In the genomic region with DNA sequence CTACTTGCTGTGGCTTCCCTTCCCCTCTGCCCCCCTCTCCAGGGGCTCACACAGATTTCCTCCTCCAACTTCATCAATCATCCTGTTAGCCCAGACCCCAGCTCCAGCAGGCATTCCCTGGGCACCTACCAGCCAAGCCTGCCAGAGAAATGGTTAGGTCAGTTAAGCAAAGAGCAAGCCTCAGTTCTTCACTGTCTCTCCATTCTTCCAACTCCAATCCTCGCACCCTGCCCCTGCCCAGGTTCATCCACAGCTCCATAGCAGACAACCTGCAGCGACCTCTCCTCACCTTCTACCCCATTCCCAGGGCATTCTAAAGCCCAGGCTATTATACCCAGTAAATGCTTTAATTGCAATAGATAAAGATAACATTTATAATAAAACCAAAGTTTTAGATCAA, we compare ENCODE assay signal across 35 mouse cellular contexts.
"Had no signal": no experiment of that assay in that cellular context is flagged by ENCODE, and none has a peak within 500 bp of the region (broad histone marks: within the 10 kb centered on the region; RNA-seq: fewer than 3 reads in every experiment).

No protein-coding gene starts in this region.

- ATAC-seq: hindbrain, embryonic 16.5 days; hindbrain, postnatal 0 days; inflammation-experienced regulatory T-cells, adult 6 months; intestine, embryonic 15.5 days; intestine, embryonic 16.5 days; intestine, postnatal 0 days had no signal

- H3K36me3 ChIP-seq: heart, embryonic 12.5 days; heart, embryonic 13.5 days; heart, embryonic 15.5 days; hindbrain, embryonic 10.5 days; hindbrain, embryonic 12.5 days; hindbrain, embryonic 13.5 days; hindbrain, embryonic 15.5 days; intestine, embryonic 15.5 days; kidney, embryonic 15.5 days had no signal

- H3K9me3 ChIP-seq: heart, embryonic 15.5 days; hindbrain, embryonic 10.5 days; hindbrain, embryonic 13.5 days; hindbrain, embryonic 15.5 days; intestine, embryonic 15.5 days; kidney, embryonic 15.5 days had no signal

- H3K27ac ChIP-seq: heart, embryonic 13.5 days; heart, embryonic 15.5 days; hindbrain, embryonic 10.5 days; hindbrain, embryonic 12.5 days; hindbrain, embryonic 13.5 days; hindbrain, embryonic 14.5 days; hindbrain, embryonic 15.5 days; hindbrain, postnatal 0 days; intestine, embryonic 15.5 days; kidney, embryonic 15.5 days; kidney, postnatal 0 days; layer of hippocampus, adult 2 months; left cerebral cortex, adult 2 months had no signal

- DNase-seq: heart, postnatal 10 days; heart, postnatal 14 days; heart, postnatal 36 days; heart, postnatal 4 days; kidney, adult 11 months; kidney, adult 18-20 months; kidney, adult 2 months; kidney, adult 8-10 months; kidney, adult 9 months; kidney, postnatal 10 days; kidney, postnatal 14 days; kidney, postnatal 25 days; kidney, postnatal 36 days; kidney, postnatal 4 days; layer of hippocampus, adult 9-11 months; layer of hippocampus, postnatal 36 days had no signal

- H3K4me2 ChIP-seq: heart, embryonic 11.5 days; heart, embryonic 12.5 days; heart, embryonic 13.5 days; heart, embryonic 15.5 days; hindbrain, embryonic 12.5 days; hindbrain, embryonic 13.5 days; hindbrain, embryonic 14.5 days; hindbrain, embryonic 15.5 days; intestine, embryonic 15.5 days; kidney, embryonic 15.5 days had no signal

- H3K9ac ChIP-seq: heart, embryonic 12.5 days; heart, embryonic 13.5 days; heart, embryonic 15.5 days; hindbrain, embryonic 12.5 days; hindbrain, embryonic 13.5 days; hindbrain, embryonic 14.5 days; hindbrain, embryonic 15.5 days; intestine, embryonic 15.5 days; kidney, embryonic 15.5 days had no signal

- H3K4me1 ChIP-seq: intestine, embryonic 15.5 days; kidney, embryonic 15.5 days had no signal

- H3K4me3 ChIP-seq: heart, embryonic 12.5 days; heart, embryonic 13.5 days; heart, embryonic 15.5 days; hindbrain, embryonic 10.5 days; hindbrain, embryonic 12.5 days; hindbrain, embryonic 13.5 days; hindbrain, embryonic 15.5 days; intestine, embryonic 15.5 days; kidney, embryonic 15.5 days; layer of hippocampus, adult 2 months; left cerebral cortex, adult 2 months had no signal

- H3K27me3 ChIP-seq: heart, embryonic 12.5 days; heart, embryonic 13.5 days; heart, embryonic 15.5 days; hindbrain, embryonic 12.5 days; hindbrain, embryonic 13.5 days; hindbrain, embryonic 15.5 days; intestine, embryonic 15.5 days; kidney, embryonic 15.5 days had no signal
